Mouse (Mus musculus): ENCODE results near the gene Hhat. TPM values are rescaled to one million over a fixed set of nuclear protein-coding genes. Genes with fewer than 3 reads are reported as not detected.
A peak's percentile ranks its signal among the peaks of the same experiment; 100 is the strongest.

Hhat gene
- total and polyA plus RNA-seq, 2 experiments from 2014 or later = 4.0 to 13.2 TPM

DNA sequence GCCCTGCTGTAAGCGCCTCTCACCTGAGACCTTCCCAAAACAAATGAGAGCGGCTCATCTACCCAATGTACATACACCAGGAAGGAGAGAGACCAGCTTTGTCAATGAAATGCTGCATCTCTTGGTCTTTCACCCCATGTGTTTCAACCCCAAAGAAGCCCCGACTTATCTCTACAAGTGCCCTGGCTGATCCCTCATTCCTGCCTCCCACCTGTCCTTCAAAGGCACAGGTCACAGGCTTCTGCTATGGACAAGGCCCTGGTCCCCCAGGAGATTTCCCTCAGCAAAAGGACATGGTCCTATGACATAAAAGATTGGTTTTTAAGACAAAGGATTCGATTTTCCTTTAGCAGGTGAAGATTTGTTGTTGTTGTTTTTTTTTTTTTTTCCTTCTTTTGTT is 227.3 kb downstream of the Hhat start:
- Histone ChIP-seq H3K9me3 (replicated peaks; ENCODE audit: control insufficient read depth, low read length) (no peaks in the 10 kb centered on the region), H3K36me3 (replicated peaks; ENCODE audit: control insufficient read depth, insufficient read depth, low read length) (no peaks in the 10 kb centered on the region), H3K9ac (replicated peaks; ENCODE audit: low read depth, low read length) (no peak overlapping the region), H3K27me3 (ENCODE audit: control insufficient read depth, insufficient read depth, low read length) (no peaks in the 10 kb centered on the region), H3K27ac (ENCODE audit: low read depth) (no peak overlapping the region), H3K4me1 (ENCODE audit: control insufficient read depth, insufficient read depth) (no peaks in the 10 kb centered on the region), H3K4me2 (ENCODE audit: low read depth, low read length) (no peak overlapping the region), H3K4me3 (ENCODE audit: low read depth, low read length) (no peak overlapping the region)
- 80% methylated on average over 4 of the region's 4 CpGs for WGBS
- no peak for TF ChIP-seq CTCF (IDR thresholded peaks at IDR 0.05; ENCODE audit: low read depth)
- TF ChIP-seq EP300 (IDR thresholded peaks at IDR 0.05; ENCODE audit: low read depth) = no peak
- DNase-seq (ENCODE audit: low spot score) = no peak
- ATAC-seq (ENCODE audit: insufficient read depth, low read depth) = no peak

DNA sequence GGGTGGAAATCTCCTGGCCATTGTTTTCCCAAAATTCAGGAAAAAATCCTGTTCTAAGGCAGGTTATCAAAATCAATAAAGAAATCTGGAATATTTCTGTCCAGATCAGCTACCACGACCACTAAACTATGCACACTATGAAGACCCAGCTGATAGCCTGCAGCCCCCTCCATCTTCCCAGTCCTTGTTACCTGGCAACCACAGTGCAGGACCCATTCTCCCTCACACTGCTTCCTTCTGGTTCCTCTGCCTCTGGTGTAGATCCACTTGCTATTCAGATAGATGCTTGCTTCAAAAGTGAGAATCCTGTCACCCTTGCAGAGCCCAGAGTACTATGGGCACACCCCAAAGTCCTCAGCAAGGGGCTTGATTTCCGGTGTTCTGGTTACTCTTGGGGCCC is 228.9 kb downstream of the Hhat start:
- no peaks in the 10 kb centered on the region for H3K36me3 ChIP-seq (replicated peaks; ENCODE audit: control insufficient read depth, insufficient read depth, low read length)
- no peak overlapping the region for H3K27ac ChIP-seq (ENCODE audit: low read depth)
- no peaks in the 10 kb centered on the region for H3K4me1 ChIP-seq (ENCODE audit: control insufficient read depth, insufficient read depth)
- no peaks in the 10 kb centered on the region for H3K9me3 ChIP-seq (replicated peaks; ENCODE audit: control insufficient read depth, low read length)
- H3K4me3 ChIP-seq (ENCODE audit: low read depth, low read length) = no peak overlapping the region
- TF ChIP-seq EP300 (IDR thresholded peaks at IDR 0.05; ENCODE audit: low read depth) = no peak
- TF ChIP-seq CTCF (IDR thresholded peaks at IDR 0.05; ENCODE audit: low read depth) = no peak
- no peak for ATAC-seq (ENCODE audit: insufficient read depth, low read depth)
- H3K27me3 ChIP-seq (ENCODE audit: control insufficient read depth, insufficient read depth, low read length) = no peaks in the 10 kb centered on the region
- H3K4me2 ChIP-seq (ENCODE audit: low read depth, low read length) = no peak overlapping the region
- WGBS = 77% methylated on average over 2 of the region's 2 CpGs
- no peak overlapping the region for H3K9ac ChIP-seq (replicated peaks; ENCODE audit: low read depth, low read length)
- DNase-seq (ENCODE audit: low spot score) = no peak

DNA sequence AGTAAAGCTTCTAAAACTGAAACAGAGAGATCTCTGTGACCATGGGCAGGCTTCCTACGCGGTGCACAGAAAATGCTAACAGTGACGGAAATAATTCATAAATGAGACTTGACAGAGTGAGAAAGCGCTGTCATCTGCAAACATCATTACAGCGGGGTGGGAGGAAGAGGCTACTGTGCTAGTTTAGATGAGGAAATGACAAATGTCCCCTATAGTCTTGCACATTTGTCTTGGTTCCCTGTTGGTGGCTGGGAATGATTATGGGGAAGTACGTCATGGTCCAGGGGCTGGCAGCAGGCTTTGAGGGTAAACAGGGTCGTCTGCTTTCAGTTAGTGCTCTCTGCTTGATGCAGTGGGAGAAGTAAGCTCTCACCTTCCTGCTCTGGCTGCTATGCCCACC is 233.9 kb downstream of the Hhat start:
- TF ChIP-seq EP300 (IDR thresholded peaks at IDR 0.05; ENCODE audit: low read depth) (no peak), CTCF (IDR thresholded peaks at IDR 0.05; ENCODE audit: low read depth) (no peak)
- Histone ChIP-seq H3K9ac (replicated peaks; ENCODE audit: low read depth, low read length) (no peak overlapping the region), H3K4me2 (ENCODE audit: low read depth, low read length) (no peak overlapping the region), H3K9me3 (replicated peaks; ENCODE audit: control insufficient read depth, low read length) (no peaks in the 10 kb centered on the region), H3K27me3 (ENCODE audit: control insufficient read depth, insufficient read depth, low read length) (no peaks in the 10 kb centered on the region), H3K4me3 (ENCODE audit: low read depth, low read length) (no peak overlapping the region), H3K36me3 (replicated peaks; ENCODE audit: control insufficient read depth, insufficient read depth, low read length) (no peaks in the 10 kb centered on the region), H3K4me1 (ENCODE audit: control insufficient read depth, insufficient read depth) (peaks cover 3% of the 10 kb centered on the region; the same call in 1 of the 2 replicates), H3K27ac (ENCODE audit: low read depth) (no peak overlapping the region)
- no peak for DNase-seq (ENCODE audit: low spot score)
- ATAC-seq (ENCODE audit: insufficient read depth, low read depth) = peak; percentile 41; the same call in 1 of the 2 replicates
- 58% methylated on average over 7 of the region's 7 CpGs for WGBS

DNA sequence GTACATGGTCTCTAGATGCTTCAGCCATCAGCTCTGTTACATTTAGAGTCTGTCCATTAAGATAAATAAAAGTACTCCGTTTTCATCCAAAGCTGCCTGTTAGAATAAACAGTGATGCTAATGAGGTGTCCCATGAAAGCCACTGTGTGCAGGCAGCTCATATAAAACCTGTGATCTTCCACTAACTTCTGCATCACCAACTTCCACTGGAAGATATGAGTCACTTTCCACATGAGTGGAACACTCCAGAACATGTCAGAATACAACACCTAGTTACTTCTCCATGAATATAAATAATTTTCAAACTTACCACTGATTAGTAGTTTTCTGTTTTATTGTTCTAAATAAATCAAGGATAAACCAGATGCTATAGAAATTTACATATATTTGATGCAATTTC is 234.6 kb downstream of the Hhat start:
- Histone ChIP-seq H3K9me3 (replicated peaks; ENCODE audit: control insufficient read depth, low read length) (no peaks in the 10 kb centered on the region), H3K36me3 (replicated peaks; ENCODE audit: control insufficient read depth, insufficient read depth, low read length) (no peaks in the 10 kb centered on the region), H3K27ac (ENCODE audit: low read depth) (no peak overlapping the region), H3K4me3 (ENCODE audit: low read depth, low read length) (no peak overlapping the region), H3K4me2 (ENCODE audit: low read depth, low read length) (no peak overlapping the region), H3K9ac (replicated peaks; ENCODE audit: low read depth, low read length) (no peak overlapping the region), H3K4me1 (ENCODE audit: control insufficient read depth, insufficient read depth) (peaks cover 6% of the 10 kb centered on the region; the same call in 1 of the 2 replicates), H3K27me3 (ENCODE audit: control insufficient read depth, insufficient read depth, low read length) (no peaks in the 10 kb centered on the region)
- TF ChIP-seq EP300 (IDR thresholded peaks at IDR 0.05; ENCODE audit: low read depth) (no peak), CTCF (IDR thresholded peaks at IDR 0.05; ENCODE audit: low read depth) (no peak)
- WGBS = 35% methylated on average over 1 of the region's 1 CpGs
- DNase-seq (ENCODE audit: low spot score) = no peak
- ATAC-seq (ENCODE audit: insufficient read depth, low read depth) = no peak

DNA sequence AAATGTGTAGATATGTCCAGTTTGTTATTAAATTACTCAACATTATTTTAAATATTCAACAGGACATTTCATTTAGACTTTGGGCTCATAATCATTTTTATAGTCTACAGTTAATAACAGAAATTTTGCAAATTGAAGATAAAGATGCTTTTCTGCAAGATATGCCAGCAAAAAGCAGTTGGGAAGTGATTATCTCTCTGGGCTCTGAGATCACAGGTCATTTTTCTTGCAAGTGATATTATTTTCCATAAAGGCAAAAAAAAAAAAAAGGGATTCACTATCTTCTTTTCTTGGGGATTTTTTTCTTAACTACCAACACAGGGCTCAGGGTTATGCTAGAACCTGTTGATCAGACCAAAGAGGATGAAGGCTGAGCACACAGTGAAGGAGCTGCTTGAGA is 238.0 kb downstream of the Hhat start:
- H3K36me3 ChIP-seq (replicated peaks; ENCODE audit: control insufficient read depth, insufficient read depth, low read length) = no peaks in the 10 kb centered on the region
- no peak overlapping the region for H3K4me3 ChIP-seq (ENCODE audit: low read depth, low read length)
- H3K27me3 ChIP-seq (ENCODE audit: control insufficient read depth, insufficient read depth, low read length) = no peaks in the 10 kb centered on the region
- H3K9me3 ChIP-seq (replicated peaks; ENCODE audit: control insufficient read depth, low read length) = no peaks in the 10 kb centered on the region
- DNase-seq (ENCODE audit: low spot score) = no peak
- no peak overlapping the region for H3K27ac ChIP-seq (ENCODE audit: low read depth)
- H3K9ac ChIP-seq (replicated peaks; ENCODE audit: low read depth, low read length) = no peak overlapping the region
- no peak overlapping the region for H3K4me2 ChIP-seq (ENCODE audit: low read depth, low read length)
- TF ChIP-seq CTCF (IDR thresholded peaks at IDR 0.05; ENCODE audit: low read depth) (no peak), EP300 (IDR thresholded peaks at IDR 0.05; ENCODE audit: low read depth) (no peak)
- peaks cover 14% of the 10 kb centered on the region for H3K4me1 ChIP-seq (ENCODE audit: control insufficient read depth, insufficient read depth)
- ATAC-seq (ENCODE audit: insufficient read depth, low read depth) = no peak

DNA sequence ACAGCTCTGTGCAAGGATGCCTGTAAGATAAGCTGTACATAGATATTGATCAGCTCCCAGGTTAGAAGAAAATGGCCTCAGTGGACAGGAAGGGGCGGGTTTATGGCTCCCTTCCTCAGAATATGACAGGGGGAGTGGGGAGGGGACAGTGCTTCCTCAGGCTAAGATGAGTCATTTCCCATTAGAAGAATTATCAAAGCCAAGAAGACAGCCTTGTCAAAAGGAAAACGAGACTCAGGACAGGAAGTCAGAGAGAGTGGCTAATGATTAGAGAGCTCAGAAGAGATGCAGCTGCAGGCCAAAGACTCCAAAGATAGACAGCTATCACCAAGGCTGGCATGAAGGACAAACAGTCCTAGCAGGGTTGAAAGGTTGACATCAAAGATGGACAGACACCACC is 238.8 kb downstream of the Hhat start:
- Histone ChIP-seq H3K36me3 (replicated peaks; ENCODE audit: control insufficient read depth, insufficient read depth, low read length) (no peaks in the 10 kb centered on the region), H3K4me1 (ENCODE audit: control insufficient read depth, insufficient read depth) (peaks cover 20% of the 10 kb centered on the region), H3K4me3 (ENCODE audit: low read depth, low read length) (no peak overlapping the region), H3K27ac (ENCODE audit: low read depth) (no peak overlapping the region), H3K9ac (replicated peaks; ENCODE audit: low read depth, low read length) (no peak overlapping the region), H3K27me3 (ENCODE audit: control insufficient read depth, insufficient read depth, low read length) (no peaks in the 10 kb centered on the region), H3K9me3 (replicated peaks; ENCODE audit: control insufficient read depth, low read length) (no peaks in the 10 kb centered on the region), H3K4me2 (ENCODE audit: low read depth, low read length) (no peak overlapping the region)
- DNase-seq (ENCODE audit: low spot score) (no peak), ATAC-seq (ENCODE audit: insufficient read depth, low read depth) (no peak)
- TF ChIP-seq EP300 (IDR thresholded peaks at IDR 0.05; ENCODE audit: low read depth) (no peak), CTCF (IDR thresholded peaks at IDR 0.05; ENCODE audit: low read depth) (no peak)
- 33% methylated on average over 2 of the region's 2 CpGs for WGBS

Measured in heart, postnatal 0 days (tissue).